ENCODE assay signal across 32 mouse cellular contexts in genomic region chr14:35309201-35309600, GRCm38 (mm10).
"Had no signal": no experiment of that assay in that cellular context is flagged by ENCODE, and none has a peak within 500 bp of the region (broad histone marks: within the 10 kb centered on the region; RNA-seq: fewer than 3 reads in every experiment).

No protein-coding gene starts in this region.

- H3K4me1 ChIP-seq: hindbrain, embryonic 10.5 days; hindbrain, embryonic 15.5 days; intestine, embryonic 15.5 days; kidney, embryonic 15.5 days had no signal

- H3K27me3 ChIP-seq: heart, embryonic 15.5 days; hindbrain, embryonic 12.5 days; hindbrain, embryonic 13.5 days; hindbrain, embryonic 15.5 days; intestine, embryonic 15.5 days; kidney, embryonic 15.5 days had no signal

- H3K9ac ChIP-seq: heart, embryonic 15.5 days; hindbrain, embryonic 12.5 days; hindbrain, embryonic 13.5 days; hindbrain, embryonic 14.5 days; hindbrain, embryonic 15.5 days; intestine, embryonic 15.5 days; kidney, embryonic 15.5 days had no signal

- H3K36me3 ChIP-seq: heart, embryonic 15.5 days; hindbrain, embryonic 10.5 days; hindbrain, embryonic 12.5 days; hindbrain, embryonic 13.5 days; hindbrain, embryonic 15.5 days; intestine, embryonic 15.5 days; kidney, embryonic 15.5 days had no signal

- H3K9me3 ChIP-seq: heart, embryonic 15.5 days; hindbrain, embryonic 10.5 days; hindbrain, embryonic 12.5 days; hindbrain, embryonic 13.5 days; hindbrain, embryonic 15.5 days; intestine, embryonic 15.5 days; kidney, embryonic 15.5 days had no signal

- ATAC-seq: hindbrain, embryonic 16.5 days; hindbrain, postnatal 0 days; inflammation-experienced regulatory T-cells, adult 6 months; intestine, embryonic 15.5 days; intestine, embryonic 16.5 days; intestine, postnatal 0 days had no signal

- H3K27ac ChIP-seq: heart, embryonic 15.5 days; hindbrain, embryonic 10.5 days; hindbrain, embryonic 12.5 days; hindbrain, embryonic 13.5 days; hindbrain, embryonic 14.5 days; hindbrain, embryonic 15.5 days; hindbrain, postnatal 0 days; intestine, embryonic 15.5 days; kidney, embryonic 15.5 days; kidney, postnatal 0 days; layer of hippocampus, adult 2 months; left cerebral cortex, adult 2 months had no signal

- H3K4me2 ChIP-seq: heart, embryonic 15.5 days; hindbrain, embryonic 12.5 days; hindbrain, embryonic 13.5 days; hindbrain, embryonic 14.5 days; hindbrain, embryonic 15.5 days; intestine, embryonic 15.5 days; kidney, embryonic 15.5 days had no signal

- H3K4me3 ChIP-seq: heart, embryonic 15.5 days; hindbrain, embryonic 10.5 days; hindbrain, embryonic 12.5 days; hindbrain, embryonic 13.5 days; hindbrain, embryonic 15.5 days; intestine, embryonic 15.5 days; kidney, embryonic 15.5 days; layer of hippocampus, adult 2 months; left cerebral cortex, adult 2 months had no signal

- DNase-seq: heart, postnatal 10 days; heart, postnatal 14 days; heart, postnatal 36 days; heart, postnatal 4 days; kidney, adult 11 months; kidney, adult 18-20 months; kidney, adult 2 months; kidney, adult 8-10 months; kidney, adult 9 months; kidney, postnatal 10 days; kidney, postnatal 14 days; kidney, postnatal 25 days; kidney, postnatal 36 days; kidney, postnatal 4 days; layer of hippocampus, adult 9-11 months; layer of hippocampus, postnatal 36 days had no signal
